Mouse (Mus musculus) ES-E14 (cell line): ENCODE data around the gene Elmo3.

Experiments used
- CHD2 ChIP-seq: IDR thresholded peaks from 2 replicates; pipeline ENCODE4 v1.6.1; 2014; ENCODE audit warnings: mild to moderate bottlenecking, low read depth, low read length, inconsistent platforms
- HCFC1 ChIP-seq: IDR thresholded peaks from 2 replicates; pipeline ENCODE4 v1.6.1; 2012; ENCODE audit warnings: low read length, inconsistent platforms, borderline replicate concordance; ENCODE audit not compliant: insufficient read depth
- MAFK ChIP-seq: IDR thresholded peaks from 2 replicates; pipeline ENCODE4 v1.6.1; 2014; ENCODE audit warnings: mild to moderate bottlenecking, low read depth, low read length, inconsistent platforms; ENCODE audit not compliant: insufficient read depth
- ZC3H11A ChIP-seq: IDR thresholded peaks from 2 replicates; pipeline ENCODE4 v1.6.1; 2012; ENCODE audit warnings: low read depth, mild to moderate bottlenecking, inconsistent platforms, low read length, borderline replicate concordance

DNA sequence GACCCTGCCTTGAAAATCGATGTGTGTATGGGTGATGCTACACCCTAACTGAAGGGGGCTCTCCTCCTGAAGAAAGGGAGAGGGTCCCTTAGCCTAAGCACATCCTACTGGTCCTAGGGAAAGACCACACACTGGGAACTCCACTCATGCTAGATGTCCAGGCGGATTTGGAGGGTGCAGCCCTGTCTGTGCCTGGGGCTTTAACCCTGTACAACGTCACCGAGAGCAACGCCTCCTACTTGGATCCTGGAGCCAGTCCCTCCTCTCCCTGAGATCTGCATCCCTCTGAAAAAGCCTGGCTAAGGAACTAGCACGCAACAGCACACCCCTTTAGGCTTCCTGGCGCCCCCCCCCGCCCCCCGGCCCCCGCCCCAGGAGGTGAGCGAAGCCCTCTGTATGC lies 30.0 kb upstream of the Elmo3 start:
- no peak for TF ChIP-seq ZC3H11A
- TF ChIP-seq HCFC1, result no peak
- TF ChIP-seq MAFK, result no peak
- no peak for TF ChIP-seq CHD2
